Mouse (Mus musculus) heart, postnatal 10 days (tissue): ENCODE measurements around the gene Mrtfa. TPM values are rescaled to one million over a fixed set of nuclear protein-coding genes. Genes with fewer than 3 reads are reported as not detected.

ENCODE experiments used
- DNase-seq, 2 experiments: peaks; one replicate each; pipeline ENCODE4 v3.0.0; 2021
- intact Hi-C: fragments of 180-260 bp; cut with DNase I; formaldehyde crosslinking; loops from one replicate; pipeline ENCODE4 v1.15.1; 2025
- total RNA-seq, 2 experiments: library from RNA; stranded (reverse); gene quantifications; 2 replicates each; pipeline ENCODE4 v1.2.3; 2021

Gene Mrtfa
- total RNA-seq, 2 experiments from 2014 or later: 16.1 to 17.2 TPM

DNA sequence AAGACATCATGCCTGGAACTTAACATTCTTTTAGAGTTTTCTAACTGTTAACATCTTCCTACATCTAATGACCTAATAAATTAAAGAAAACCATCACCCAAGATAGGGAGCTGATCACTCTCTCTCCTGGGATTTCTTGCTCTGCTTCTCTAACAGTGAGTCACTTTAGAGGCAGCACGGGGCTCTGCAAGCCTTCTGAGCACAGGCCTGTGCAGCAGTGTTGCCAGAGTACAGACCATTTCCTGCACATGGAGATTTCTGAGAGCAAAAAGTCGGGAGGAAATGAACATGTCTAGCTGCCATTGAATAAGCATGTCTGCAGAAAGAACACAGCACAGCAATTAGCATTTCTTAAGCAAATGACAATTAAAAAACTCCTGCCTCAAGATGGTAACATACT lies 116.8 kb downstream of the Mrtfa start:
- intact Hi-C loops: loop anchor here (1.0 kb wide), 1 partner anchor 126 kb away; no protein-coding TSS in a partner anchor
- no peak for DNase-seq

- intact Hi-C loops: loop anchor here (1.0 kb wide), 1 partner anchor 127 kb away; no protein-coding TSS in a partner anchor
- peak in 1 of 2 experiments; percentile 40 for DNase-seq
Observed at GRCm38 (mm10) chr15:81072748-81073147, 117.8 kb downstream of the Mrtfa start.

GRCm38 (mm10) chr15:81070470-81070869 lies 120.1 kb downstream of the Mrtfa start:
- intact Hi-C loops: no loop called here
- no peak for DNase-seq

GRCm38 (mm10) chr15:81068641-81069381 lies 121.7 kb downstream of the Mrtfa start:
- intact Hi-C loops: no loop called here

GRCm38 (mm10) chr15:81067761-81068160 lies 122.8 kb downstream of the Mrtfa start:
- DNase-seq: no peak
- intact Hi-C loops: no loop called here

More at GRCm38 (mm10) chr15:81068641-81069381, 121.7 kb downstream of the Mrtfa start:
- DNase-seq: no peak

- peak; percentile 63 to 69 for DNase-seq
- intact Hi-C loops: no loop called here
Observed at GRCm38 (mm10) chr15:81066976-81067375, 123.6 kb downstream of the Mrtfa start.

DNA sequence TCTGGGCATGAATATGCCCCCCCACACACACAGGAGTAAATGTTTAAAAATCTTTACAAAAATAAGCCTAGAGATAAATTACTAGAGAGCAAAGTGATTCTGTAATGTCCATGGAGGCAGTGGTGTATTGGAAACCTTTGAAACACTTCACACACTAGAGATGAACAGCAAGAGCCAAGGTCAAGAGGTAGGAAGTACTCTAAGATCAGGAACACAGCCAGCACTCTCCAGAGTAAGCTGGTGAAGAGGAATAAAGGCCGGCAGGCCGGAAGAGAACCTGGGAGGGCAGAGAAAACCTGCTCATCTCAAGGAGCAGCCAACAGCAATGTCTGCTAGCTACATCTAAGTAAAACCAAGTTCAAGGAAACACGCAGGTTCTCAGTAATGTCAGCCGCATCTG lies 125.9 kb downstream of the Mrtfa start:
- intact Hi-C loops: loop anchor here (1.0 kb wide), 1 partner anchor 37 kb away; no protein-coding TSS in a partner anchor
- DNase-seq: no peak

GRCm38 (mm10) chr15:81064143-81064542 lies 126.4 kb downstream of the Mrtfa start:
- intact Hi-C loops: loop anchor here (1.0 kb wide), 1 partner anchor 37 kb away; no protein-coding TSS in a partner anchor
- peak in 1 of 2 experiments; percentile 70 for DNase-seq

- no peak for DNase-seq
- intact Hi-C loops: no loop called here
Observed at GRCm38 (mm10) chr15:81062616-81063015, 127.9 kb downstream of the Mrtfa start.

GRCm38 (mm10) chr15:81062175-81062588 lies 128.4 kb downstream of the Mrtfa start:
- DNase-seq: no peak
- intact Hi-C loops: no loop called here

DNA sequence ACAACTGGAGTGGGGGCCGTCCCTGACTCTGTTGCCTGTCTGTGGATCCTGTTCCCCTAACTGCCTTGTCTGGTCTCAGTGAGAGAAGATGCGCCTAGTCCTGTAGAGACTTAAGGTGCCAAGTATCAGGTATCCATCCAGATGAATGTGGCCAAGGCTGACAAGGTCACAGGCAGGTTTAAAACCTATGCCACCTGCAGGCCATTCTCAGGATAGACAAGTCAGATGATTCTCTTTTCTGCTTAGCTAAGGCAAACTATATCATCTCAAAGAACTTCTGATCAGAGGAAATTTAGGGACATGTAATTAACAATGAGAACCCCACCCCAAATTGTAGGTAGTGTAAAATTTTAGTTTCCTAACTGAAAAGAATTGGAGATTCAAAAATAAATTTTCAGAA lies 129.6 kb downstream of the Mrtfa start:
- DNase-seq: no peak
- intact Hi-C loops: no loop called here

- intact Hi-C loops: no loop called here
- DNase-seq: no peak
Observed at GRCm38 (mm10) chr15:81057736-81058135, 132.8 kb downstream of the Mrtfa start.

GRCm38 (mm10) chr15:81055488-81055887 lies 135.1 kb downstream of the Mrtfa start:
- DNase-seq: no peak
- intact Hi-C loops: no loop called here

GRCm38 (mm10) chr15:81052491-81052890 lies 138.1 kb downstream of the Mrtfa start:
- intact Hi-C loops: no loop called here
- DNase-seq: no peak

DNA sequence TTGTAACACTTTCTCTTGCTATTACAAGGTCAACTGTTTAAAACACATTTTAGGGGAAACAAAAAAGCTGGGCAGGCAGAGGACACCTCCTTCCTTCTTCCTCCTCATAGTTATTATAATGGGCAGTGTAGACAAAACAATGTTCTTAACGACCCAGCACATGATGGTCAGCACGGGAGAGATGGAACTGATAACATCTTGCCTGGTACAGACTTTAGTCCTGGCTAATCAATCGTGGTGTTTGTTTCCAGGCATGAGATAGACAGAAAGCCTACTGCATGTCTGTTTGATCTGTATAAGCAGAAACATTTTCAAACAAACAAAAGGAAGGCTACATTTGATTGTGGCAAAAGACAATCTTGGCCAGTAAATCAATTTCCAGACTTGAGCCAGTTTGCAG lies 140.1 kb downstream of the Mrtfa start:
- DNase-seq: no peak
- intact Hi-C loops: no loop called here

DNA sequence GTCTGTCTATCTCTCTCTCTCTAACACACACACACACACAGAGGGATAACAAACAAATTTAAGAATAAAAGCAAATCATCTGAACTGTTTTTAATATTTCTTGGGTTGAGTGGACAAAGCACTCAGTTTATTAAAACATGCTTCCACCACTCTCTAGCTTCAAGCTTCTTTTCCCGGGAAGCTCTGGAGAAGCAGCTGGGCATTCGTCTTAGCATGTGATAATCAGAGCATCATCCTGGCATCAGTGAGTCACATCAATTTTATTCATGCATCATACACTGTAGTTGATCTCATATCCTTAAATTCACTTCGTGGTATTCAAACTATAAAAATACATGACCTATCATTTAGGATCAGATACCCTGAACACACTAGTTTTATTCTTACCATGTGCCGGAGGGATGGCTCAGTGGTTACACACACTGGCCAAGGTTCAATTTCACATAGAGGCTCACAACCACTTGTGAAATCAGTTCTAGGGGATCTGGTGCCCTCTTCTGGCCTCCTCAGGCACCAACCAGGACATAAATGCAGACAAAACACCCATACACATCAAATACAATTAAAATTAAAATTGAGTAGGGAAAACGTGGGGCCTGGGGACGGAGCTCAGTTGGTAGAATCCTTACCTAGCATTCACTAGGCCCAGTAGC lies 141.0 kb downstream of the Mrtfa start:
- intact Hi-C loops: loop anchor here (2.0 kb wide), 1 partner anchor 23 kb away; no protein-coding TSS in a partner anchor

DNA sequence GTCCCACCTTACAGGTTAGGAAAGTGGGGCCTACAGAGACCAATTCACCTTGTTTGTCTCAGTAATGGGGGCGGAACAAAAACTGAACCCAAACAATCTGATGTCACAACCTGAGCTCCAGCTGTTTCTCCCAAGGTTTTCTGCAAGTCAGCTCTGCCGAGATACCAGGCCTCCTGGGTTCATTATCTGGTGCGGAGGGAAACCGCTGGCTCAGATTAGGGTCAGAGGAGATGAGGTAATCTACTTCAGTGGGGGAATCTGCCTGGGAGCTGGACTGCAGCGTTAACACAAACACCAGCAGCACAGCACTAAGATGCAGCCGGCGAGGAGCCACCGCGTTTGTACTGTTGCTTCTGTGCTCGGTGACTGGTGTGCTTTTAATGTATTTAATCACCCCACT lies 143.1 kb downstream of the Mrtfa start:
- peak in 1 of 2 experiments; percentile 26 for DNase-seq
- intact Hi-C loops: no loop called here

More for the DNA sequence above, 141.0 kb downstream of the Mrtfa start:
- peak; percentile 29 to 57 for DNase-seq

DNA sequence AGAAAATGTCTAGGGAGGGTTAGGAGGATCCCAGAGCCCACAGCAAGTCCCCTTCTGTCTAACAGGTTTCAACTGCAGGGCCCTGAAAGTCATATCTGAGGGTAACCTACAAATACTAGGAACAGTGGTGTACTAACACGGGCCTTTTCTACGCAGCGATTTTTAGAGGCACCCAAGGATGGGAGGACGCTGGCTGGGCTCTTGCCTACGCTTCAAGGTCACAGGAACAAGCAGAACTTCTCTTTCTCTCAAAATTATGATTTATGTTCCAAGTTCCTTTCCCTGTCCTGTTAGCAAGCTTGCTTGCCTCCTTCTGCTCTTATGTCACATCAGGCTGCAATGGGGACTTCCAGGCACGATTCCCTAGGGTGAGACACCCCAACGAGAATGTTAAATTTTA lies 144.5 kb downstream of the Mrtfa start:
- no peak for DNase-seq
- intact Hi-C loops: no loop called here

DNA sequence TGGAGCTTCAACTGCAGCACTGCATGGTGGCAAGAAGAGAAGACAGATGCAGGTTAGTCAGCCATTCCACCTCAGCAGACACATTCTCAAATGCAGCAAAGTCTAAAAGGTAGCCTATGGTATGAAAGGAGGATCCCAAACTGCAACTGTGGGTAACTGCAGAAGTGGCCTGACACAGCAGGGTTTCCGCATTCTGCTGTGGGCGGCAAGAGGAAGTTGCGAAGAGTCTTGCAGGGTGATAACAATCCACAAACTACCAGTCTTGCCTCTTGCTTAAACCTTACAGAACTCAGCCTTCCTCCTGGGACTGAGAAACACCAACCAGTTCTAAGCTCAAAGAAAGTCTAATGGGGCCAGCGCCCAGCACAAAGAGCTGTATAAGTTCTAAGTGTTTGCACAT lies 145.2 kb downstream of the Mrtfa start:
- intact Hi-C loops: no loop called here
- DNase-seq: no peak

- no peak for DNase-seq
- intact Hi-C loops: no loop called here
Observed at GRCm38 (mm10) chr15:81044446-81044845, 146.1 kb downstream of the Mrtfa start.

DNA sequence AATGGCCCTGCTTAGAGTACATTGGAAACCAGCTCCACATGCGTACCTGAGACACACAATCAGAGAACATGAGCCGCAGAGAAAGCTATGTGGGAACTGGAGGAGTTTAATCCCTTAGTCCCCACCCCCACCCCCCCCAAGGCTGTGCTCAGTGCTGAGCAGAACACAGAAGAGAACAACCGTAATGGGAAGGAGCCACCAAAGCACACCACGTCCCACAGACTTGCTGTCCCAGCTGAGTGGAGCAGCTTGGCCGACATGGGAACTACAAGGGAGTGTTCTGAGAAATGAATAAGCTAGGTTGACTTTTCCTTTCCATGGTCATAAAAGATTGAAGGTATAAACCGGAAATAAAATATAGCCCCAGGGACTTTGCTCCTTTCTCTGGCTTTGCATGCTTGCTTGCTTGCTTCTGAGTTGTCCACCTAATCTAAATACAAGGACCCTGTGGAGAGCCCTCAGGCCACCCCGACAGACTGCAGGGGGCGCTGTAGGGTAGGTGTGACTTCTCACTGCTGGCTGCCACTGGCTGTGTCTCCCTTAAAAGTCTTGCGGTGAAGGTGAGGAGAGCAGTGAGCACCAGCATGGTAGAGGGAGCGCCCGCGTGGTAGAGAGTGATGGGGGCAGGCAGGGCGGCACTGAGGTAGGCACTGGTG lies 148.2 kb downstream of the Mrtfa start:
- intact Hi-C loops: no loop called here
- DNase-seq: no peak
